Mouse (Mus musculus): ENCODE results near the gene Muc13. TPM values are rescaled to one million over a fixed set of nuclear protein-coding genes. Genes with fewer than 3 reads are reported as not detected.

Muc13 gene
- 0.99 and 1.6 TPM in 2 replicates for polyA plus RNA-seq (2015; fragmentation: Nextera tagmentation; extraction: Ambion mirVana)

- Histone ChIP-seq H3K9me3 (replicated peaks) (no peaks in the 10 kb centered on the region), H3K9ac (no peak within 1 kb of the TSS), H3K27ac (replicated peaks) (no peak within 1 kb of the TSS), H3K4me3 (replicated peaks) (no peak within 1 kb of the TSS), H3K27me3 (no peaks in the 10 kb centered on the region), H3K4me2 (no peak within 1 kb of the TSS), H3K4me1 (replicated peaks) (peaks cover 22% of the 10 kb centered on the region), H3K36me3 (replicated peaks) (no peaks in the 10 kb centered on the region)
- ATAC-seq (ENCODE audit: insufficient read depth): no peak
- 15% methylated on average over 10 of the region's 10 CpGs for WGBS (ENCODE audit: insufficient replicate concordance)
These were observed at the start of gene Muc13 for GRCm38 (mm10) chr16:33793846-33794791. Muc13 (plus strand) TSS chr16:33794037.

GRCm38 (mm10) chr16:33744622-33745419 is 49.0 kb upstream of the Muc13 start:
- Histone ChIP-seq H3K9ac (no peak overlapping the region), H3K27me3 (no peaks in the 10 kb centered on the region), H3K27ac (replicated peaks) (no peak overlapping the region), H3K4me2 (no peak overlapping the region), H3K4me3 (replicated peaks) (no peak overlapping the region), H3K36me3 (replicated peaks) (peaks cover 12% of the 10 kb centered on the region), H3K9me3 (replicated peaks) (no peaks in the 10 kb centered on the region), H3K4me1 (replicated peaks) (no peaks in the 10 kb centered on the region; the same call in 1 of the 2 replicates)
- 39% methylated on average over 7 of the region's 7 CpGs for WGBS (ENCODE audit: insufficient replicate concordance)
- no peak for ATAC-seq (ENCODE audit: insufficient read depth)

- Histone ChIP-seq H3K27me3 (no peaks in the 10 kb centered on the region), H3K4me1 (replicated peaks) (no peaks in the 10 kb centered on the region; the same call in 1 of the 2 replicates), H3K36me3 (replicated peaks) (peaks cover 12% of the 10 kb centered on the region), H3K27ac (replicated peaks) (no peak overlapping the region), H3K9ac (no peak overlapping the region), H3K9me3 (replicated peaks) (no peaks in the 10 kb centered on the region), H3K4me2 (no peak overlapping the region), H3K4me3 (replicated peaks) (no peak overlapping the region)
- 54% methylated on average over 7 of the region's 7 CpGs for WGBS (ENCODE audit: insufficient replicate concordance)
- no peak for ATAC-seq (ENCODE audit: insufficient read depth)
These were observed 48.4 kb upstream of the Muc13 start for GRCm38 (mm10) chr16:33745457-33745856.

GRCm38 (mm10) chr16:33746074-33746676 is 47.7 kb upstream of the Muc13 start:
- no peak overlapping the region for H3K27ac ChIP-seq (replicated peaks)
- ATAC-seq (ENCODE audit: insufficient read depth): no peak
- H3K9ac ChIP-seq: no peak overlapping the region
- peaks cover 5% of the 10 kb centered on the region for H3K4me1 ChIP-seq (replicated peaks)
- H3K36me3 ChIP-seq (replicated peaks): peaks cover 8% of the 10 kb centered on the region
- 78% methylated on average over 10 of the region's 10 CpGs for WGBS (ENCODE audit: insufficient replicate concordance)
- H3K4me3 ChIP-seq (replicated peaks): no peak overlapping the region
- H3K27me3 ChIP-seq: no peaks in the 10 kb centered on the region
- H3K9me3 ChIP-seq (replicated peaks): no peaks in the 10 kb centered on the region
- no peak overlapping the region for H3K4me2 ChIP-seq

- 28% methylated on average over 7 of the region's 7 CpGs for WGBS (ENCODE audit: insufficient replicate concordance)
- Histone ChIP-seq H3K27ac (replicated peaks) (no peak overlapping the region), H3K36me3 (replicated peaks) (peaks cover 7% of the 10 kb centered on the region), H3K4me2 (no peak overlapping the region), H3K9me3 (replicated peaks) (no peaks in the 10 kb centered on the region), H3K4me3 (replicated peaks) (no peak overlapping the region), H3K27me3 (no peaks in the 10 kb centered on the region), H3K9ac (no peak overlapping the region), H3K4me1 (replicated peaks) (peaks cover 12% of the 10 kb centered on the region)
- ATAC-seq (ENCODE audit: insufficient read depth): no peak
These were observed 46.4 kb upstream of the Muc13 start for GRCm38 (mm10) chr16:33747346-33747954.

- no peak for ATAC-seq (ENCODE audit: insufficient read depth)
- no peaks in the 10 kb centered on the region for H3K9me3 ChIP-seq (replicated peaks)
- WGBS (ENCODE audit: insufficient replicate concordance): 53% methylated on average over 2 of the region's 2 CpGs
These were observed 45.8 kb upstream of the Muc13 start for GRCm38 (mm10) chr16:33747994-33748393.

GRCm38 (mm10) chr16:33751152-33751551 is 42.7 kb upstream of the Muc13 start:
- H3K27me3 ChIP-seq: no peaks in the 10 kb centered on the region
- 13% methylated on average over 13 of the region's 13 CpGs for WGBS (ENCODE audit: insufficient replicate concordance)
- peak; percentile 17; the same call in 1 of the 2 replicates for ATAC-seq (ENCODE audit: insufficient read depth)
- H3K4me1 ChIP-seq (replicated peaks): peaks cover 24% of the 10 kb centered on the region
- H3K9ac ChIP-seq: peak overlapping the region; percentile 27; the same call in 1 of the 2 replicates
- peak overlapping the region; percentile 48 for H3K4me3 ChIP-seq (replicated peaks)
- H3K36me3 ChIP-seq (replicated peaks): peaks cover 9% of the 10 kb centered on the region; the same call in 1 of the 2 replicates
- peak overlapping the region; percentile 72 for H3K27ac ChIP-seq (replicated peaks)
- H3K4me2 ChIP-seq: peak overlapping the region; percentile 73
- no peaks in the 10 kb centered on the region for H3K9me3 ChIP-seq (replicated peaks)

More at GRCm38 (mm10) chr16:33747994-33748393, 45.8 kb upstream of the Muc13 start:
- peaks cover 7% of the 10 kb centered on the region for H3K36me3 ChIP-seq (replicated peaks)
- no peaks in the 10 kb centered on the region for H3K27me3 ChIP-seq
- H3K4me2 ChIP-seq: no peak overlapping the region
- H3K4me3 ChIP-seq (replicated peaks): no peak overlapping the region
- H3K4me1 ChIP-seq (replicated peaks): peaks cover 12% of the 10 kb centered on the region
- H3K27ac ChIP-seq (replicated peaks): no peak overlapping the region
- H3K9ac ChIP-seq: no peak overlapping the region

GRCm38 (mm10) chr16:33751590-33751989 is 42.2 kb upstream of the Muc13 start:
- no peaks in the 10 kb centered on the region for H3K27me3 ChIP-seq
- H3K9ac ChIP-seq: peak overlapping the region; percentile 27; the same call in 1 of the 2 replicates
- H3K4me2 ChIP-seq: peak overlapping the region; percentile 73
- H3K27ac ChIP-seq (replicated peaks): peak overlapping the region; percentile 72
- H3K4me1 ChIP-seq (replicated peaks): peaks cover 28% of the 10 kb centered on the region
- 8% methylated on average over 12 of the region's 12 CpGs for WGBS (ENCODE audit: insufficient replicate concordance)
- H3K4me3 ChIP-seq (replicated peaks): peak overlapping the region; percentile 48
- peak; percentile 65 for ATAC-seq (ENCODE audit: insufficient read depth)
- H3K9me3 ChIP-seq (replicated peaks): no peaks in the 10 kb centered on the region
- peaks cover 9% of the 10 kb centered on the region; the same call in 1 of the 2 replicates for H3K36me3 ChIP-seq (replicated peaks)

GRCm38 (mm10) chr16:33752904-33753578 is 40.8 kb upstream of the Muc13 start:
- ATAC-seq (ENCODE audit: insufficient read depth): no peak
- Histone ChIP-seq H3K36me3 (replicated peaks) (peaks cover 9% of the 10 kb centered on the region), H3K9ac (no peak overlapping the region), H3K27ac (replicated peaks) (no peak overlapping the region), H3K4me3 (replicated peaks) (no peak overlapping the region), H3K9me3 (replicated peaks) (no peaks in the 10 kb centered on the region), H3K27me3 (no peaks in the 10 kb centered on the region), H3K4me1 (replicated peaks) (peaks cover 28% of the 10 kb centered on the region), H3K4me2 (no peak overlapping the region)
- 65% methylated on average over 8 of the region's 8 CpGs for WGBS (ENCODE audit: insufficient replicate concordance)

GRCm38 (mm10) chr16:33755293-33755692 is 38.5 kb upstream of the Muc13 start:
- no peak for ATAC-seq (ENCODE audit: insufficient read depth)
- Histone ChIP-seq H3K4me3 (replicated peaks) (peak overlapping the region; percentile 39), H3K27ac (replicated peaks) (no peak overlapping the region), H3K9ac (0 out of 2 replicates have a peak overlapping the region, but pooled peaks have one; percentile 2), H3K36me3 (replicated peaks) (peaks cover 9% of the 10 kb centered on the region), H3K4me1 (replicated peaks) (peaks cover 31% of the 10 kb centered on the region), H3K9me3 (replicated peaks) (no peaks in the 10 kb centered on the region), H3K4me2 (peak overlapping the region; percentile 62), H3K27me3 (no peaks in the 10 kb centered on the region)
- WGBS (ENCODE audit: insufficient replicate concordance): 44% methylated on average over 8 of the region's 8 CpGs
